Mouse (Mus musculus) lung, adult 2 months (tissue): Measurements from ENCODE around the gene Th.

Experiments used
- CTCF ChIP-seq: fragments of 200-500 bp; IDR thresholded peaks from 2 replicates; pipeline ENCODE4 v1.5.1; 2011; ENCODE audit warnings: mild to moderate bottlenecking, low read length, control low read depth; ENCODE audit not compliant: insufficient read depth
- POLR2A ChIP-seq: fragments of 200-500 bp; IDR thresholded peaks from 2 replicates; pipeline ENCODE4 v1.6.1; 2011; ENCODE audit warnings: low read depth, mild to moderate bottlenecking, control low read depth, low read length, borderline replicate concordance; ENCODE audit errors: extremely low read depth

- TF ChIP-seq POLR2A: no peak
- no peak for TF ChIP-seq CTCF
Measured at GRCm38 (mm10) chr7:142905606-142906005, 25.3 kb downstream of the Th start.
